Mouse (Mus musculus) myocyte (in vitro differentiated cells): ENCODE data around the gene Aldh16a1. TPM values are rescaled to one million over a fixed set of nuclear protein-coding genes. Genes with fewer than 3 reads are reported as not detected.
"Not testable (repeated sequence)": the region's sequence is repeated elsewhere in the genome, so short reads cannot be mapped to it uniquely, and the experiment has no call there.

Experiments
- H3K27me3 ChIP-seq: one replicate; pipeline ENCODE4 v1.6.1; 2011; ENCODE audit not compliant: control insufficient read depth, insufficient read depth, insufficient read length
- H3K36me3 ChIP-seq: one replicate; pipeline ENCODE4 v1.6.1; 2011; ENCODE audit not compliant: control insufficient read depth, insufficient read depth
- H3K4me2 ChIP-seq: one replicate; pipeline ENCODE4 v1.6.1; 2011; ENCODE audit warnings: low read depth, control low read depth
- H3K4me3 ChIP-seq: one replicate; pipeline ENCODE4 v1.5.1; 2011; ENCODE audit warnings: mild to moderate bottlenecking, control low read depth, moderate library complexity
- H3K79me2 ChIP-seq: one replicate; pipeline ENCODE4 v1.6.1; 2011; ENCODE audit not compliant: control insufficient read depth, insufficient read depth
- H3ac ChIP-seq: one replicate; pipeline ENCODE4 v1.6.1; 2011; ENCODE audit not compliant: control insufficient read depth, insufficient read length
- CEBPB ChIP-seq: IDR thresholded peaks from 2 replicates; pipeline ENCODE4 v1.6.1; 2011; ENCODE audit warnings: mild to moderate bottlenecking, moderate library complexity; ENCODE audit not compliant: poor library complexity, insufficient read depth, severe bottlenecking
- E2F4 ChIP-seq: IDR thresholded peaks from one replicate; pipeline ENCODE4 v1.6.1; 2011; ENCODE audit warnings: mild to moderate bottlenecking, control low read depth, moderate library complexity; ENCODE audit not compliant: insufficient read depth
- MAX ChIP-seq: IDR thresholded peaks from one replicate; pipeline ENCODE4 v1.6.1; 2011; ENCODE audit warnings: low read depth, mild to moderate bottlenecking, control low read depth
- MYOD1 ChIP-seq, 3 experiments: IDR thresholded peaks; one replicate each; pipeline ENCODE4 v1.6.1; 2011; ENCODE audit warnings: control low read depth in 2 of 3, low read depth in 2 of 3, mild to moderate bottlenecking in 2 of 3, moderate library complexity in 1 of 3; ENCODE audit not compliant: insufficient read length in 2 of 3, control insufficient read depth in 1 of 3
- MYOG ChIP-seq, 3 experiments: IDR thresholded peaks; one replicate each; pipeline ENCODE4 v1.6.1; 2011; ENCODE audit warnings: control low read depth in 2 of 3, low read depth in 2 of 3, mild to moderate bottlenecking in 2 of 3; ENCODE audit not compliant: insufficient read length in 2 of 3, control insufficient read depth in 1 of 3, insufficient read depth in 1 of 3
- POLR2A ChIP-seq: IDR thresholded peaks from one replicate; pipeline ENCODE4 v1.6.1; 2011; ENCODE audit warnings: low read depth, mild to moderate bottlenecking, control low read depth, moderate library complexity; ENCODE audit not compliant: insufficient read length
- POLR2AphosphoS2 ChIP-seq: IDR thresholded peaks from one replicate; pipeline ENCODE4 v1.6.1; 2011; ENCODE audit warnings: low read depth, control low read depth; ENCODE audit not compliant: insufficient read length
- REST ChIP-seq: IDR thresholded peaks from one replicate; pipeline ENCODE4 v1.6.1; 2011; ENCODE audit warnings: mild to moderate bottlenecking, control low read depth, moderate library complexity; ENCODE audit not compliant: insufficient read depth, insufficient read length
- SRF ChIP-seq: IDR thresholded peaks from one replicate; pipeline ENCODE4 v1.6.1; 2011; ENCODE audit warnings: low read depth; ENCODE audit not compliant: control insufficient read depth, insufficient read length
- TCF12 ChIP-seq: IDR thresholded peaks from one replicate; pipeline ENCODE4 v1.6.1; 2011; ENCODE audit warnings: mild to moderate bottlenecking, control low read depth; ENCODE audit not compliant: poor library complexity, insufficient read depth, severe bottlenecking
- TCF3 ChIP-seq: IDR thresholded peaks from one replicate; pipeline ENCODE4 v1.6.1; 2011; ENCODE audit warnings: low read depth, control low read depth; ENCODE audit not compliant: insufficient read length
- USF1 ChIP-seq: IDR thresholded peaks from one replicate; pipeline ENCODE4 v1.6.1; 2011; ENCODE audit warnings: low read depth, mild to moderate bottlenecking, control low read depth, moderate library complexity
- polyA plus RNA-seq: library from polyadenylated mRNA; unstranded; fragments of >200 nt; fragmentation: generic; extraction: Trizol; gene quantifications from one replicate; pipeline ENCODE4 v1.2.1, GENCODE M21; 2012; ENCODE audit warnings: missing spikeins

The Aldh16a1 gene
- polyA plus RNA-seq, 1 experiment: 29.0 TPM

DNA sequence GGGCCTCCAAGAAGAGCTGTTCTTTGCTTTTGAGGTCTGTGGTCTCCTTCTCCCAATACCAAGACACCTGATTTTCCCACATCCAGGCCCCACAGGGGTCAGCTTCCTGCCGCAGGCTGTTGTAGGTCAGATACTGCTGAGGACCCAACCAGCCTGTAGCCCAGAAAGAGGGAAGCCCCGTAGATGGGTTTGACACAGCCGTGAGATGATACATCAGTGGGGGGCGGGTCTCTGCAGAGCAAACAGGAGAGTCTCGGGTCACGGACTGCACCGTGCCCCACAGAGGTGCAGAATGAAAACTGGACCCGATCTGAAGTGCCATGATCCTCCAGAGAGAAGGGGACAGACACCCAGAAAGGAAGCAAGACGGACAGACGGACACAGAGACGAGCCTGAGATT, 51.9 kb downstream of the Aldh16a1 start:
- Histone ChIP-seq H3K79me2 (no peaks in the 10 kb centered on the region), H3K27me3 (no peaks in the 10 kb centered on the region), H3K36me3 (no peaks in the 10 kb centered on the region), H3K4me2 (peak overlapping the region; percentile 82), H3K4me3 (peak overlapping the region; percentile 22), H3ac (no peak overlapping the region)
- TF ChIP-seq POLR2A: no peak
- TF ChIP-seq POLR2AphosphoS2: no peak
- TF ChIP-seq MYOD1 (IDR thresholded peaks at IDR 0.05; ENCODE audit: control insufficient read depth in 1 of 3, insufficient read length in 2 of 3, low read depth in 2 of 3): no peak
- no peak for TF ChIP-seq REST
- TF ChIP-seq TCF12: no peak
- no peak for TF ChIP-seq TCF3
- TF ChIP-seq E2F4: no peak

DNA sequence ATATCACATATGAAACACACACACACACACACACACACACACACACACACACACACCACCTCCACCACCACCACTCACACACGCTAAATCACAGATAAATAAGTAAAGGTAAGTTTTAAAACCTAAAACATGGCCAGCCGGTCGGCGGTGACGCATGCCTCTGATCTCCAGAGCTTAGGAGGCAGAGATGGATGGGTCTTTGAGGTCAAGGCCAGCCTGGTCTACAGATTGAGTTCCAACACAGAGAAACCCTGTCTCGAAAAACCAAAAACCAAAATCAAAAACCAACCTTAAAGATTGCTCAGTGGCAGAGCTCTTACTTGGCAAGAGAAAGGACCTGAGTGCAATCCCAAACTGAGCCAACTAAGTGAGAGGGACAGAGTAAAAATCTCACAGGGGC, 54.3 kb downstream of the Aldh16a1 start:
- Histone ChIP-seq H3ac (no peak overlapping the region), H3K79me2 (no peaks in the 10 kb centered on the region), H3K4me3 (no peak overlapping the region), H3K27me3 (no peaks in the 10 kb centered on the region), H3K4me2 (no peak overlapping the region), H3K36me3 (no peaks in the 10 kb centered on the region)
- no peak for TF ChIP-seq MYOD1 (IDR thresholded peaks at IDR 0.05; ENCODE audit: control insufficient read depth in 1 of 3, insufficient read length in 2 of 3, low read depth in 2 of 3)
- TF ChIP-seq CEBPB: no peak
- TF ChIP-seq USF1: no peak
- TF ChIP-seq TCF12: no peak
- no peak for TF ChIP-seq SRF
- no peak for TF ChIP-seq E2F4
- no peak for TF ChIP-seq REST
- TF ChIP-seq MAX: no peak
- TF ChIP-seq POLR2A: no peak
- TF ChIP-seq MYOG (IDR thresholded peaks at IDR 0.05; ENCODE audit: control insufficient read depth in 1 of 3, insufficient read depth in 1 of 3, insufficient read length in 2 of 3, low read depth in 2 of 3): no peak
- no peak for TF ChIP-seq POLR2AphosphoS2
- no peak for TF ChIP-seq TCF3

DNA sequence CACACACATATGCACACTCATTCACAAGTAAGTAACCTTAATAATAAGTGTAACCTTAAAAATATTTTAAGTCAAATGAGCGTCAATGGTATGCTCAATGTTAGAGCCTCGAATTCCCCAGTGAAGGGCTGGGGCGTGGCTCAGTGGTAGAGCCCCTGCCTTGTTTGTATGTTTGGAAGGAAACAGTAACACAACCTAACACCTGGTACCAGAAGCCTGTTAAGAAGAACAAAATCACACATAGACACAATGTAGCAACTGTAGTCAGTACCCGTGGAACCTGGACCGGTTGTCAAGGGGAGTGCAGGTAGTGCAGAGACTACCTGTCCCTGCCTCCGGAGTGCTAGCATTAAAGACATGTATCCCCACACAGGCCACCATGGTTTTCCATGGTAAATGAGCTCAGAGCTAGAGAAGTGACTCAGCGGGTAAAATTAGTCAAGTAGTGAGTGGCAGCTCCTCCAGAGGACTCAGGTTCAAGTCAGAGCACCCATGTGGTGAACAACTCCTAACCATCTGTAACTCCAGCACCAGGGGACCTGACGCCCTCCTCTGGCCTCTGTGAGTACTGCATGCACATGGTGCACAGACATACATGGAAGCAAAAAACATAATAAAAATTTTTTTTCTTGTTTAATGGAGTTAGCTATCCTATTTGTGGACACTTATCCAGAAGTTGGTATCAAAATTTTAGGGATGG, 55.7 kb downstream of the Aldh16a1 start:
- TF ChIP-seq TCF3: no peak
- no peak overlapping the region for H3K4me3 ChIP-seq
- H3K36me3 ChIP-seq: no peaks in the 10 kb centered on the region

DNA sequence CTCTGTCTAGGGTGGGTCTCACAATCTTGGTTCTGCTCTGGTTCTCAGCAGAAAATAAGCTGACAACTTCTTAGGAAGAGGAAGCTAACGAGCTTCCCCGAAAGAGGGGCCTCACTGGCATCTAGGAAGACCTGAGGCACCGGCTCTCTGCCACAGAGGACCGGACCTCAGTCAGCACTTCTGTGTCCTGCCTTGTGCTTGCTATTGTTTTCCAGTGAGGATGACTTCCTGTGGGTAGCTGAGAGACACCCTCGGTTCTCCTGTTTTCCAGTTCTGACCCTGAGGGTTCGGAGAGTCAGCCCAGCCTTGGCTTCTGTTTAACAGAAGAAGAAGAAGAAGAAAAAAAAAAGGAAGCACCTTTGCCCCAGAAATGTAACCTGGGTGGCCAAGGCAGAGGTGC, 56.9 kb downstream of the Aldh16a1 start:
- Histone ChIP-seq H3ac (no peak overlapping the region), H3K27me3 (no peaks in the 10 kb centered on the region), H3K4me2 (no peak overlapping the region), H3K4me3 (no peak overlapping the region), H3K79me2 (no peaks in the 10 kb centered on the region), H3K36me3 (no peaks in the 10 kb centered on the region)
- TF ChIP-seq TCF3: no peak
- TF ChIP-seq POLR2A: no peak
- TF ChIP-seq REST: no peak
- TF ChIP-seq CEBPB: no peak
- no peak for TF ChIP-seq POLR2AphosphoS2

More for the DNA sequence above, 55.7 kb downstream of the Aldh16a1 start:
- Histone ChIP-seq H3K4me2 (no peak overlapping the region), H3ac (no peak overlapping the region), H3K27me3 (no peaks in the 10 kb centered on the region), H3K79me2 (no peaks in the 10 kb centered on the region)

DNA sequence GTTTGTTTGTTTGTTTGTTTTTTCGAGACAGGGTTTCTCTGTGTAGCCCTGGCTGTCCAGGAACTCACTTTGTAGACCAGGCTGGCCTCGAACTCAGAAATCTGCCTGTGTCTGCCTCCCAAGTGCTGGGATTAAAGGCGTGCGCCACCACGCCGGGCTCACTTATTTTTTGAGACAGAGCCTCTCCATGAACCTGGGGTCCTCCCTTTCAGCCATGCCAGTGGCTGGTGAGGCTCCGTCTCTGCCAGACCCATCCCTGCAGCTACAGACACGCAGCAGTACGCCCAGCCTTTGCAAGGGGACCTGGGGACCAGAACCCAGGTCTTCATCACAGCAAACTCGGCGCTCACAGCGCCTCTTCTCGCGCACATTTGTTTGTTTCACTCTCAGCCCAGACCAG, 58.4 kb downstream of the Aldh16a1 start:
- H3K79me2 ChIP-seq, H3K4me2 ChIP-seq, H3K4me3 ChIP-seq, H3K27me3 ChIP-seq, H3ac ChIP-seq, H3K36me3 ChIP-seq: not testable (repeated sequence)

DNA sequence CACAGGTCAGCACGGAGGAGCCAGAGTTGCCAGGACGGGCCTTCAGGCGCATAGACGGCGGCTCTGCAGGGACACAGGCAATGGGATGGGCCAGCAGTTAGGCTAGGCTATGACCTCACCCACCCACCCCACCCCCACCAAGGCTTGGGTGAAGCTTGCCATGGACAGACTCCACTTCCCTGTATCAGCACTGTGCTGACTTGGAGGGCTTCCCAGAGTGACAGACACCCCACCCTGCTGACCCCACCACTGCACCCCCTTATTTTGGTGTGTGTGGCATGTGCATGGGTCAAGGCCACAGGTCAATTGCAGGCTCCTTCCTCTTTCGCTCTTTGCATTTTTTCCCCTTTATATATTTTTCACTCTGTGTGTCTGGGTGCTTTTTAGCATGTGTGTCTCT, 59.0 kb downstream of the Aldh16a1 start:
- no peak for TF ChIP-seq TCF12
- TF ChIP-seq CEBPB: no peak
- TF ChIP-seq MYOG (IDR thresholded peaks at IDR 0.05; ENCODE audit: control insufficient read depth in 1 of 3, insufficient read depth in 1 of 3, insufficient read length in 2 of 3, low read depth in 2 of 3): no peak
- no peak for TF ChIP-seq MYOD1 (IDR thresholded peaks at IDR 0.05; ENCODE audit: control insufficient read depth in 1 of 3, insufficient read length in 2 of 3, low read depth in 2 of 3)
- TF ChIP-seq TCF3: no peak
- no peak for TF ChIP-seq POLR2A
- no peak for TF ChIP-seq SRF
- TF ChIP-seq USF1: no peak
- no peak for TF ChIP-seq E2F4
- no peak for TF ChIP-seq MAX
- no peak for TF ChIP-seq POLR2AphosphoS2
- no peak for TF ChIP-seq REST
- Histone ChIP-seq H3K4me3 (no peak overlapping the region), H3K27me3 (no peaks in the 10 kb centered on the region), H3K4me2 (no peak overlapping the region), H3K79me2 (no peaks in the 10 kb centered on the region), H3K36me3 (no peaks in the 10 kb centered on the region), H3ac (no peak overlapping the region)
